ENCODE assay signal across 26 mouse cellular contexts in genomic region chr8:110932444-110932843, GRCm38 (mm10). TPM values are rescaled to one million over a fixed set of nuclear protein-coding genes. Genes with fewer than 3 reads are reported as not detected.
DNase-seq lines count a peak whose midpoint lies in the region; ATAC-seq and TF ChIP-seq lines count a peak whose summit lies in the region.
"Had no signal": no experiment of that assay in that cellular context is flagged by ENCODE, and none has a peak within 500 bp of the region (broad histone marks: within the 10 kb centered on the region; RNA-seq: fewer than 3 reads in every experiment).

No protein-coding gene starts in this region.

- TF ChIP-seq CTCF in MEL (IDR thresholded peaks at IDR 0.05 in 2 of 3, conservative IDR thresholded peaks at IDR 0.05 in 1 of 3; ENCODE audit: control insufficient read depth in 1 of 3, insufficient read depth in 1 of 3, low read depth in 2 of 3, low read length in 3 of 3, poor library complexity in 1 of 3, severe bottlenecking in 1 of 3), result no peak

- no peak for TF ChIP-seq EP300 in MEL (IDR thresholded peaks at IDR 0.05; ENCODE audit: low read depth in 1 of 2, low read length in 2 of 2)

- H3K9me3 ChIP-seq in heart, embryonic 11.5 days (replicated peaks; ENCODE audit: control insufficient read depth, low read length), result no peaks in the 10 kb centered on the region
- no peaks in the 10 kb centered on the region for H3K9me3 ChIP-seq in MEL (replicated peaks; ENCODE audit: insufficient read depth, low read length)
- no peaks in the 10 kb centered on the region for H3K9me3 ChIP-seq in liver, embryonic 13.5 days (replicated peaks)
- H3K9me3 ChIP-seq in intestine, embryonic 16.5 days (ENCODE audit: control insufficient read depth, low read length), result no peaks in the 10 kb centered on the region
- H3K9me3 ChIP-seq: embryonic facial prominence, embryonic 12.5 days; forebrain, embryonic 13.5 days; hindbrain, embryonic 15.5 days; kidney, embryonic 15.5 days; limb, embryonic 12.5 days; neural tube, embryonic 13.5 days had no signal

- H3K4me2 ChIP-seq in heart, embryonic 11.5 days, result peak overlapping the region; percentile 40
- peak overlapping the region; percentile 74 for H3K4me2 ChIP-seq in liver, embryonic 13.5 days
- H3K4me2 ChIP-seq in myocyte (ENCODE audit: low read depth), result peak overlapping the region; percentile 78
- H3K4me2 ChIP-seq in intestine, embryonic 16.5 days (ENCODE audit: low read depth, low read length), result no peak overlapping the region
- H3K4me2 ChIP-seq: embryonic facial prominence, embryonic 12.5 days; forebrain, embryonic 13.5 days; hindbrain, embryonic 15.5 days; kidney, embryonic 15.5 days; limb, embryonic 12.5 days; midbrain, embryonic 11.5 days; neural tube, embryonic 13.5 days had no signal

- H3ac ChIP-seq in myocyte (ENCODE audit: control insufficient read depth, insufficient read length), result no peak overlapping the region

- 68% methylated on average over 3 of the region's 3 CpGs for WGBS in heart, embryonic 11.5 days (ENCODE audit: insufficient replicate concordance)
- 33% methylated on average over 3 of the region's 3 CpGs for WGBS in liver, embryonic 13.5 days (ENCODE audit: insufficient replicate concordance)
- 76% methylated on average over 3 of the region's 3 CpGs for WGBS in intestine, embryonic 16.5 days

- no peak overlapping the region for H3K27ac ChIP-seq in heart, embryonic 11.5 days (ENCODE audit: low read depth, low read length)
- peak overlapping the region; percentile 92 for H3K27ac ChIP-seq in MEL (ENCODE audit: control insufficient read depth, low read depth, low read length)
- H3K27ac ChIP-seq in liver, embryonic 13.5 days, result peak overlapping the region; percentile 96
- H3K27ac ChIP-seq in intestine, embryonic 16.5 days (ENCODE audit: low read length), result no peak overlapping the region
- H3K27ac ChIP-seq: embryonic facial prominence, embryonic 12.5 days; forebrain, embryonic 13.5 days; hindbrain, embryonic 15.5 days; neural tube, embryonic 13.5 days; stomach, postnatal 0 days had no signal

- TF ChIP-seq POLR2A in MEL (IDR thresholded peaks at IDR 0.05; ENCODE audit: control insufficient read depth in 1 of 2, insufficient read depth in 1 of 2, low read depth in 1 of 2, low read length in 2 of 2, poor library complexity in 1 of 2), result no peak
- TF ChIP-seq POLR2A in myocyte (IDR thresholded peaks at IDR 0.05; ENCODE audit: insufficient read length, low read depth), result no peak

- intact Hi-C loops in heart, postnatal 14 days (cut with DNase I), result no loop called here

- DNase-seq in heart, postnatal 14 days, result no peak
- no peak for DNase-seq in MEL (ENCODE audit: low read depth, low spot score)
- DNase-seq in liver, embryonic 13.5 days, result no peak
- no peak for DNase-seq in B cell, adult 2 months
- DNase-seq: adrenal gland, postnatal 14 days; cerebellum, adult 11-12 months; embryo, embryonic 11 days; kidney, adult 18-20 months; kidney, postnatal 25 days; lung, adult 18-20 months; right cerebral cortex, postnatal 4 days; thymus, adult 18-20 months; thymus, postnatal 25 days had no signal

- peaks cover 32% of the 10 kb centered on the region for H3K4me1 ChIP-seq in heart, embryonic 11.5 days (ENCODE audit: control insufficient read depth, insufficient read depth, low read length)
- peaks cover 41 to 67% of the 10 kb centered on the region in 2 experiments for H3K4me1 ChIP-seq in MEL (ENCODE audit: control insufficient read depth in 1 of 2, insufficient read depth in 2 of 2, low read length in 2 of 2)
- peaks cover 100% of the 10 kb centered on the region for H3K4me1 ChIP-seq in liver, embryonic 13.5 days (replicated peaks)
- peaks cover 10% of the 10 kb centered on the region for H3K4me1 ChIP-seq in intestine, embryonic 16.5 days (ENCODE audit: control insufficient read depth, insufficient read depth, low read length)
- H3K4me1 ChIP-seq: embryonic facial prominence, embryonic 12.5 days had no signal

- no peak for ATAC-seq in heart, embryonic 11.5 days (replicated peaks; ENCODE audit: insufficient number of reproducible peaks, low FRiP score, low TSS enrichment)
- ATAC-seq in liver, embryonic 13.5 days (ENCODE audit: low read depth), result no peak
- no peak for ATAC-seq in intestine, embryonic 16.5 days
- ATAC-seq: forebrain, embryonic 13.5 days; inflammation-experienced regulatory T-cells, adult 6 months; midbrain, embryonic 16.5 days had no signal

- H3K36me3 ChIP-seq in heart, embryonic 11.5 days (ENCODE audit: control insufficient read depth, insufficient read depth, low read length), result no peaks in the 10 kb centered on the region
- peaks cover 0 to 54% of the 10 kb centered on the region in 2 experiments; a peak in 2 of 4 replicates for H3K36me3 ChIP-seq in MEL (ENCODE audit: control insufficient read depth in 1 of 2, insufficient read depth in 2 of 2, low read length in 2 of 2)
- peaks cover 28% of the 10 kb centered on the region for H3K36me3 ChIP-seq in liver, embryonic 13.5 days
- no peaks in the 10 kb centered on the region for H3K36me3 ChIP-seq in myocyte (ENCODE audit: control insufficient read depth, insufficient read depth)
- no peaks in the 10 kb centered on the region for H3K36me3 ChIP-seq in intestine, embryonic 16.5 days (ENCODE audit: control insufficient read depth, insufficient read depth, low read length)
- H3K36me3 ChIP-seq: hindbrain, embryonic 15.5 days had no signal

- no peak overlapping the region for H3K4me3 ChIP-seq in heart, embryonic 11.5 days (ENCODE audit: low read depth, low read length)
- H3K4me3 ChIP-seq in MEL (ENCODE audit: control insufficient read depth in 1 of 2, insufficient read depth in 1 of 2, low read depth in 2 of 2, low read length in 2 of 2) (peak overlapping the region in 1 of 2 experiments; percentile 49; a peak in 1 of 4 replicates), myocyte (no peak overlapping the region)
- peak overlapping the region; percentile 40; the same call in 1 of the 2 replicates for H3K4me3 ChIP-seq in liver, embryonic 13.5 days (replicated peaks)
- no peak overlapping the region for H3K4me3 ChIP-seq in intestine, embryonic 16.5 days (ENCODE audit: low read length)
- H3K4me3 ChIP-seq: embryonic facial prominence, embryonic 12.5 days; forebrain, embryonic 13.5 days; hindbrain, embryonic 15.5 days; kidney, embryonic 15.5 days; limb, embryonic 12.5 days; neural tube, embryonic 13.5 days had no signal

- no peaks in the 10 kb centered on the region for H3K79me2 ChIP-seq in MEL (ENCODE audit: control insufficient read depth, insufficient read depth, low read length, poor library complexity)
- peaks cover 51% of the 10 kb centered on the region for H3K79me2 ChIP-seq in myocyte (ENCODE audit: control insufficient read depth, insufficient read depth)

- no peak overlapping the region for H3K9ac ChIP-seq in heart, embryonic 11.5 days (ENCODE audit: low read depth, low read length)
- peak overlapping the region; percentile 57 for H3K9ac ChIP-seq in MEL (ENCODE audit: control insufficient read depth, low read depth, low read length, poor library complexity, severe bottlenecking)
- peak overlapping the region; percentile 71 for H3K9ac ChIP-seq in liver, embryonic 13.5 days
- H3K9ac ChIP-seq in intestine, embryonic 16.5 days (ENCODE audit: low read depth, low read length), result no peak overlapping the region
- H3K9ac ChIP-seq: embryonic facial prominence, embryonic 12.5 days; forebrain, embryonic 13.5 days; hindbrain, embryonic 15.5 days; kidney, embryonic 15.5 days; limb, embryonic 12.5 days; neural tube, embryonic 13.5 days had no signal

- no peaks in the 10 kb centered on the region for H3K27me3 ChIP-seq in heart, embryonic 11.5 days (ENCODE audit: control insufficient read depth, insufficient read depth, low read length)
- H3K27me3 ChIP-seq in MEL (ENCODE audit: control insufficient read depth in 1 of 2, insufficient read depth in 2 of 2, low read length in 2 of 2) (no peaks in the 10 kb centered on the region), myocyte (ENCODE audit: control insufficient read depth, insufficient read depth, insufficient read length) (no peaks in the 10 kb centered on the region)
- H3K27me3 ChIP-seq in liver, embryonic 13.5 days, result no peaks in the 10 kb centered on the region
- no peaks in the 10 kb centered on the region for H3K27me3 ChIP-seq in intestine, embryonic 16.5 days (replicated peaks; ENCODE audit: control insufficient read depth, insufficient read depth, low read length)
- H3K27me3 ChIP-seq: embryonic facial prominence, embryonic 12.5 days; forebrain, embryonic 13.5 days; hindbrain, embryonic 15.5 days; kidney, embryonic 15.5 days; limb, embryonic 12.5 days; neural tube, embryonic 13.5 days had no signal

- TF ChIP-seq RAD21 in MEL (IDR thresholded peaks at IDR 0.05; ENCODE audit: low read depth, low read length), result no peak

TF ChIP-seq in MEL, 35 proteins besides CTCF, POLR2A, EP300 and RAD21 (continues in another document):
- TF ChIP-seq ZC3H11A (IDR thresholded peaks at IDR 0.05; ENCODE audit: low read depth, low read length) (no peak), ZNF384 (IDR thresholded peaks at IDR 0.05; ENCODE audit: low read depth, low read length) (no peak), ELF1 (IDR thresholded peaks at IDR 0.05; ENCODE audit: low read depth, low read length) (no peak)

TF ChIP-seq in myocyte, 11 proteins besides CTCF, POLR2A, EP300 and RAD21 (continues in another document):
- TF ChIP-seq REST (IDR thresholded peaks at IDR 0.05; ENCODE audit: insufficient read depth, insufficient read length) (no peak), TCF12 (IDR thresholded peaks at IDR 0.05; ENCODE audit: insufficient read depth, poor library complexity, severe bottlenecking) (peak; percentile 12), MAX (IDR thresholded peaks at IDR 0.05; ENCODE audit: low read depth) (no peak), USF1 (IDR thresholded peaks at IDR 0.05; ENCODE audit: low read depth) (no peak)

RNA-seq across cellular contexts. Expression of gene St3gal2, which starts 12.7 kb away (rescaled TPM):
- 11.9 TPM in 2 replicates for polyA plus RNA-seq in heart, embryonic 11.5 days (2014; fragmentation: Nextera tagmentation; extraction: Ambion mirVana)
- 10 to 100 TPM; 32.6 to 33.0 TPM for total RNA-seq in heart, postnatal 14 days (2021)
- total RNA-seq in MEL (2012; rRNA removed), result 4.0 and 5.2 TPM in 2 replicates
- polyA plus RNA-seq in MEL (2012; ENCODE audit: insufficient read depth in 1 of 2, insufficient read length in 2 of 2, low read depth in 1 of 2, low replicate concordance in 2 of 2, missing spikeins in 1 of 2), result 10 to 100 TPM in 1 of 2 experiments, not detected in 1; 18.0 TPM
- 21.0 and 25.2 TPM in 2 replicates for polyA plus RNA-seq in liver, embryonic 13.5 days (2015; fragmentation: Nextera tagmentation; extraction: Ambion mirVana)
- polyA plus RNA-seq in myocyte (2012; fragmentation: generic; extraction: Trizol), result 39.7 TPM
- 10.7 and 11.1 TPM in 2 replicates for polyA plus RNA-seq in intestine, embryonic 16.5 days (2015; fragmentation: Nextera tagmentation; extraction: Ambion mirVana)

RNA-seq across cellular contexts. Expression of gene Fuk, which starts 30.2 kb away (rescaled TPM):
- 5.1 and 5.7 TPM in 2 replicates for polyA plus RNA-seq in heart, embryonic 11.5 days (2014; fragmentation: Nextera tagmentation; extraction: Ambion mirVana)
- 1 to 10 TPM; 6.2 to 6.3 TPM for total RNA-seq in heart, postnatal 14 days (2021)
- total RNA-seq in MEL (2012; rRNA removed), result 8.3 and 9.1 TPM in 2 replicates
- polyA plus RNA-seq in MEL (2012; ENCODE audit: insufficient read depth in 1 of 2, insufficient read length in 2 of 2, low read depth in 1 of 2, low replicate concordance in 2 of 2, missing spikeins in 1 of 2), result 10 to 100 TPM in 1 of 2 experiments, not detected in 1; 10.6 TPM
- polyA plus RNA-seq in liver, embryonic 13.5 days (2015; fragmentation: Nextera tagmentation; extraction: Ambion mirVana), result 2.8 and 3.0 TPM in 2 replicates
- 7.2 TPM for polyA plus RNA-seq in myocyte (2012; fragmentation: generic; extraction: Trizol)
- polyA plus RNA-seq in intestine, embryonic 16.5 days (2015; fragmentation: Nextera tagmentation; extraction: Ambion mirVana), result 13.8 and 15.1 TPM in 2 replicates

Comparison
In these comparisons a context has a peak if more than half of its experiments do, and no peak if none do; other contexts are left out.
1. H3K27ac ChIP-seq: peak in MEL (single experiment) and liver, embryonic 13.5 days (single experiment); none in heart, embryonic 11.5 days (single experiment) and intestine, embryonic 16.5 days (single experiment).
2. H3K9ac ChIP-seq: peak in MEL (single experiment) and liver, embryonic 13.5 days (single experiment); none in heart, embryonic 11.5 days (single experiment) and intestine, embryonic 16.5 days (single experiment).